Mouse (Mus musculus): Measurements from ENCODE around the gene 3110082I17Rik. TPM values are rescaled to one million over a fixed set of nuclear protein-coding genes. Genes with fewer than 3 reads are reported as not detected.

The 3110082I17Rik gene
- polyA plus RNA-seq (2015; fragmentation: Nextera tagmentation; extraction: Ambion mirVana), result 21.4 and 22.4 TPM in 2 replicates

- no peaks in the 10 kb centered on the region for H3K9me3 ChIP-seq
- peak; percentile 88 for ATAC-seq (ENCODE audit: extremely low read depth, insufficient number of reproducible peaks, low FRiP score, low TSS enrichment)
- peak within 1 kb of the TSS; percentile 85 for H3K9ac ChIP-seq
- H3K4me2 ChIP-seq, result peak within 1 kb of the TSS; percentile 88
- no peak within 1 kb of the TSS for H3K27ac ChIP-seq (replicated peaks)
- peaks cover 14% of the 10 kb centered on the region for H3K27me3 ChIP-seq (replicated peaks)
- peaks cover 9% of the 10 kb centered on the region for H3K4me1 ChIP-seq
- H3K4me3 ChIP-seq, result peak within 1 kb of the TSS; percentile 68
- H3K36me3 ChIP-seq, result peaks cover 1% of the 10 kb centered on the region; the same call in 1 of the 2 replicates
- 4% methylated on average over 42 of the region's 42 CpGs for WGBS
Measured at GRCm38 (mm10) chr5:139460384-139461067, at the start of gene 3110082I17Rik. Gene 3110082I17Rik, minus strand, starts transcription at chr5:139460527.

GRCm38 (mm10) chr5:139506207-139506606 is 45.9 kb upstream of the 3110082I17Rik start:
- H3K4me1 ChIP-seq, result no peaks in the 10 kb centered on the region
- no peak for ATAC-seq (ENCODE audit: extremely low read depth, insufficient number of reproducible peaks, low FRiP score, low TSS enrichment)
- no peak overlapping the region for H3K9ac ChIP-seq
- no peak overlapping the region for H3K27ac ChIP-seq (replicated peaks)
- peaks cover 79% of the 10 kb centered on the region for H3K27me3 ChIP-seq (replicated peaks)
- no peak overlapping the region for H3K4me3 ChIP-seq
- 13% methylated on average over 5 of the region's 5 CpGs for WGBS
- H3K36me3 ChIP-seq, result no peaks in the 10 kb centered on the region
- no peak overlapping the region for H3K4me2 ChIP-seq
- no peaks in the 10 kb centered on the region for H3K9me3 ChIP-seq

- no peak overlapping the region for H3K9ac ChIP-seq
- WGBS, result 4% methylated on average over 12 of the region's 14 CpGs
- H3K27ac ChIP-seq (replicated peaks), result no peak overlapping the region
- peaks cover 77% of the 10 kb centered on the region for H3K27me3 ChIP-seq (replicated peaks)
- H3K4me3 ChIP-seq, result no peak overlapping the region
- H3K36me3 ChIP-seq, result no peaks in the 10 kb centered on the region
- H3K9me3 ChIP-seq, result no peaks in the 10 kb centered on the region
- H3K4me1 ChIP-seq, result no peaks in the 10 kb centered on the region
- no peak for ATAC-seq (ENCODE audit: extremely low read depth, insufficient number of reproducible peaks, low FRiP score, low TSS enrichment)
- H3K4me2 ChIP-seq, result no peak overlapping the region
Measured at GRCm38 (mm10) chr5:139505073-139505606, 44.8 kb upstream of the 3110082I17Rik start.

- no peak overlapping the region for H3K4me3 ChIP-seq
- no peaks in the 10 kb centered on the region for H3K36me3 ChIP-seq
- H3K9me3 ChIP-seq, result no peaks in the 10 kb centered on the region
- H3K4me1 ChIP-seq, result no peaks in the 10 kb centered on the region
- no peak overlapping the region for H3K9ac ChIP-seq
- no peak for ATAC-seq (ENCODE audit: extremely low read depth, insufficient number of reproducible peaks, low FRiP score, low TSS enrichment)
- 65% methylated on average over 14 of the region's 14 CpGs for WGBS
- no peak overlapping the region for H3K27ac ChIP-seq (replicated peaks)
- H3K4me2 ChIP-seq, result no peak overlapping the region
- peaks cover 88% of the 10 kb centered on the region for H3K27me3 ChIP-seq (replicated peaks)
Measured at GRCm38 (mm10) chr5:139502281-139502680, 42.0 kb upstream of the 3110082I17Rik start.

- H3K4me2 ChIP-seq, result no peak overlapping the region
- H3K9me3 ChIP-seq, result no peaks in the 10 kb centered on the region
- no peak overlapping the region for H3K4me3 ChIP-seq
- no peak overlapping the region for H3K9ac ChIP-seq
- WGBS, result 40% methylated on average over 5 of the region's 5 CpGs
- no peaks in the 10 kb centered on the region for H3K36me3 ChIP-seq
- H3K27me3 ChIP-seq (replicated peaks), result peaks cover 88% of the 10 kb centered on the region
- no peak overlapping the region for H3K27ac ChIP-seq (replicated peaks)
- ATAC-seq (ENCODE audit: extremely low read depth, insufficient number of reproducible peaks, low FRiP score, low TSS enrichment), result no peak
- 0 out of 2 replicates have a peak, but pooled peaks cover 5% of the 10 kb centered on the region for H3K4me1 ChIP-seq
Measured at GRCm38 (mm10) chr5:139498791-139499190, 38.5 kb upstream of the 3110082I17Rik start.

- H3K27me3 ChIP-seq (replicated peaks), result peaks cover 80% of the 10 kb centered on the region
- 48% methylated on average over 5 of the region's 5 CpGs for WGBS
- H3K27ac ChIP-seq (replicated peaks), result no peak overlapping the region
- no peak overlapping the region for H3K4me3 ChIP-seq
- H3K9me3 ChIP-seq, result no peaks in the 10 kb centered on the region
- H3K9ac ChIP-seq, result no peak overlapping the region
- 0 out of 2 replicates have a peak, but pooled peaks cover 5% of the 10 kb centered on the region for H3K4me1 ChIP-seq
- H3K4me2 ChIP-seq, result no peak overlapping the region
- H3K36me3 ChIP-seq, result no peaks in the 10 kb centered on the region
- ATAC-seq (ENCODE audit: extremely low read depth, insufficient number of reproducible peaks, low FRiP score, low TSS enrichment), result no peak
Measured at GRCm38 (mm10) chr5:139496939-139497338, 36.6 kb upstream of the 3110082I17Rik start.

GRCm38 (mm10) chr5:139495019-139495669 is 34.8 kb upstream of the 3110082I17Rik start:
- Histone ChIP-seq H3K27me3 (replicated peaks) (peaks cover 79% of the 10 kb centered on the region), H3K9me3 (no peaks in the 10 kb centered on the region)
- no peak for ATAC-seq (ENCODE audit: extremely low read depth, insufficient number of reproducible peaks, low FRiP score, low TSS enrichment)

GRCm38 (mm10) chr5:139493690-139494089 is 33.4 kb upstream of the 3110082I17Rik start:
- H3K4me2 ChIP-seq, result no peak overlapping the region
- peaks cover 72% of the 10 kb centered on the region for H3K27me3 ChIP-seq (replicated peaks)
- no peak overlapping the region for H3K4me3 ChIP-seq
- H3K36me3 ChIP-seq, result no peaks in the 10 kb centered on the region
- ATAC-seq (ENCODE audit: extremely low read depth, insufficient number of reproducible peaks, low FRiP score, low TSS enrichment), result no peak
- H3K9ac ChIP-seq, result no peak overlapping the region
- WGBS, result 61% methylated on average over 5 of the region's 5 CpGs
- H3K4me1 ChIP-seq, result 0 out of 2 replicates have a peak, but pooled peaks cover 5% of the 10 kb centered on the region
- no peak overlapping the region for H3K27ac ChIP-seq (replicated peaks)
- no peaks in the 10 kb centered on the region for H3K9me3 ChIP-seq

More at GRCm38 (mm10) chr5:139495019-139495669, 34.8 kb upstream of the 3110082I17Rik start:
- H3K4me2 ChIP-seq, result peak overlapping the region; percentile 22
- H3K9ac ChIP-seq, result no peak overlapping the region
- WGBS, result 31% methylated on average over 22 of the region's 22 CpGs
- no peaks in the 10 kb centered on the region for H3K36me3 ChIP-seq
- 0 out of 2 replicates have a peak, but pooled peaks cover 5% of the 10 kb centered on the region for H3K4me1 ChIP-seq
- H3K4me3 ChIP-seq, result no peak overlapping the region
- H3K27ac ChIP-seq (replicated peaks), result no peak overlapping the region

- no peak overlapping the region for H3K4me3 ChIP-seq
- no peak for ATAC-seq (ENCODE audit: extremely low read depth, insufficient number of reproducible peaks, low FRiP score, low TSS enrichment)
Measured at GRCm38 (mm10) chr5:139491348-139491747, 31.0 kb upstream of the 3110082I17Rik start.

GRCm38 (mm10) chr5:139490131-139490530 is 29.8 kb upstream of the 3110082I17Rik start:
- Histone ChIP-seq H3K9me3 (peaks cover 6% of the 10 kb centered on the region), H3K4me3 (no peak overlapping the region), H3K27me3 (replicated peaks) (peaks cover 42% of the 10 kb centered on the region), H3K9ac (no peak overlapping the region), H3K4me2 (no peak overlapping the region), H3K36me3 (no peaks in the 10 kb centered on the region), H3K4me1 (0 out of 2 replicates have a peak, but pooled peaks cover 5% of the 10 kb centered on the region), H3K27ac (replicated peaks) (no peak overlapping the region)
- ATAC-seq (ENCODE audit: extremely low read depth, insufficient number of reproducible peaks, low FRiP score, low TSS enrichment), result no peak
- WGBS, result 80% methylated on average over 11 of the region's 11 CpGs

More at GRCm38 (mm10) chr5:139491348-139491747, 31.0 kb upstream of the 3110082I17Rik start:
- peaks cover 52% of the 10 kb centered on the region for H3K27me3 ChIP-seq (replicated peaks)
- no peaks in the 10 kb centered on the region for H3K36me3 ChIP-seq
- H3K9ac ChIP-seq, result no peak overlapping the region
- 0 out of 2 replicates have a peak, but pooled peaks cover 5% of the 10 kb centered on the region for H3K4me1 ChIP-seq
- peaks cover 4% of the 10 kb centered on the region for H3K9me3 ChIP-seq
- H3K4me2 ChIP-seq, result no peak overlapping the region
- no peak overlapping the region for H3K27ac ChIP-seq (replicated peaks)
- WGBS, result 56% methylated on average over 8 of the region's 8 CpGs

- peak; percentile 93 for ATAC-seq (ENCODE audit: extremely low read depth, insufficient number of reproducible peaks, low FRiP score, low TSS enrichment)
- peak within 1 kb of the TSS; percentile 72 for H3K4me3 ChIP-seq
- H3K9ac ChIP-seq, result peak within 1 kb of the TSS; percentile 86
- H3K4me1 ChIP-seq, result peaks cover 15% of the 10 kb centered on the region
- peak within 1 kb of the TSS; percentile 84 for H3K27ac ChIP-seq (replicated peaks)
- WGBS, result under 1% methylated on average over 42 of the region's 42 CpGs
- peak within 1 kb of the TSS; percentile 94 for H3K4me2 ChIP-seq
- H3K9me3 ChIP-seq, result peaks cover 6% of the 10 kb centered on the region
- peaks cover 34% of the 10 kb centered on the region for H3K36me3 ChIP-seq
- H3K27me3 ChIP-seq (replicated peaks), result no peaks in the 10 kb centered on the region
Measured at GRCm38 (mm10) chr5:139484185-139484814, 24.0 kb upstream of the 3110082I17Rik start, which contains the start of gene Zfand2a. Gene Zfand2a, minus strand, starts transcription at chr5:139484549.
